Comparison of ENCODE assay signal across 31 mouse cellular contexts in the genomic region with DNA sequence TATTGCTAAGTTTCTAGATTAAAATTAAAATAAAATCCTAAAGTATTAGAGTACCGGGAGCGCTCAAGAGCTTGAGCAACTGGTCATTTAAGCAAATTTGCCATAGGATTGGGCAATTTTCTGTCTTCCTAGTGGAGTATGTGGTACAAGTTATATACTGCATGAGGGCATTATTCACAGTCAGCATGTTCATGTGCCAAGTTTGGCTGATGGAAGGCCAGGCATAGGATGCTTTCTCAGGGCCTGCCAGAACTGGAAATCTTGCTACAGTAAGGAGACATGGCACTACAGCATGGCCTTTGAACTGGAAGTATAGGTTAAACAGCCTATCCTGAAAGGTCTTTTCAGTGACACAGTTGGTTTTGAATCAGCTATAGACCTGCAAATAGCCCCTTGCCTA.
"Had no signal": no experiment of that assay in that cellular context is flagged by ENCODE, and none has a peak within 500 bp of the region (broad histone marks: within the 10 kb centered on the region; RNA-seq: fewer than 3 reads in every experiment).

No protein-coding gene starts in this region.

- H3K36me3 ChIP-seq: heart, embryonic 13.5 days; heart, embryonic 15.5 days; hindbrain, embryonic 13.5 days; hindbrain, embryonic 15.5 days; kidney, embryonic 15.5 days; limb, embryonic 10.5 days; limb, embryonic 12.5 days; liver, embryonic 13.5 days; liver, embryonic 15.5 days had no signal

- H3K4me2 ChIP-seq: heart, embryonic 11.5 days; heart, embryonic 13.5 days; heart, embryonic 15.5 days; hindbrain, embryonic 13.5 days; hindbrain, embryonic 15.5 days; kidney, embryonic 15.5 days; limb, embryonic 12.5 days; liver, embryonic 11.5 days; liver, embryonic 13.5 days; liver, embryonic 15.5 days had no signal

- H3K9ac ChIP-seq: heart, embryonic 13.5 days; heart, embryonic 15.5 days; hindbrain, embryonic 13.5 days; hindbrain, embryonic 15.5 days; kidney, embryonic 15.5 days; limb, embryonic 12.5 days; liver, embryonic 13.5 days; liver, embryonic 15.5 days; liver, postnatal 0 days had no signal

- H3K27me3 ChIP-seq: heart, embryonic 13.5 days; heart, embryonic 15.5 days; hindbrain, embryonic 13.5 days; hindbrain, embryonic 15.5 days; kidney, embryonic 15.5 days; limb, embryonic 12.5 days; liver, embryonic 13.5 days; liver, embryonic 15.5 days had no signal

- H3K27ac ChIP-seq: gastrocnemius, adult 2 months; heart, adult 2 months; heart, embryonic 13.5 days; heart, embryonic 15.5 days; hindbrain, embryonic 13.5 days; hindbrain, embryonic 15.5 days; hindbrain, postnatal 0 days; kidney, embryonic 15.5 days; kidney, postnatal 0 days; left cerebral cortex, adult 2 months; limb, embryonic 10.5 days; limb, embryonic 12.5 days; liver, embryonic 13.5 days; liver, embryonic 15.5 days had no signal

- H3K9me3 ChIP-seq: heart, embryonic 13.5 days; heart, embryonic 15.5 days; hindbrain, embryonic 13.5 days; hindbrain, embryonic 15.5 days; kidney, embryonic 15.5 days; limb, embryonic 10.5 days; limb, embryonic 12.5 days; liver, embryonic 13.5 days; liver, embryonic 15.5 days had no signal

- H3K4me3 ChIP-seq: gastrocnemius, adult 2 months; heart, adult 2 months; heart, embryonic 13.5 days; heart, embryonic 15.5 days; hindbrain, embryonic 13.5 days; hindbrain, embryonic 15.5 days; kidney, embryonic 15.5 days; left cerebral cortex, adult 2 months; limb, embryonic 10.5 days; limb, embryonic 12.5 days; liver, embryonic 13.5 days; liver, embryonic 15.5 days had no signal

- ATAC-seq: hindbrain, postnatal 0 days; intestine, embryonic 16.5 days; liver, postnatal 0 days had no signal

- H3K4me1 ChIP-seq: heart, embryonic 13.5 days; heart, embryonic 15.5 days; hindbrain, embryonic 13.5 days; hindbrain, embryonic 15.5 days; kidney, embryonic 15.5 days; limb, embryonic 10.5 days; limb, embryonic 12.5 days; liver, embryonic 13.5 days; liver, embryonic 15.5 days had no signal

- DNase-seq: gastrocnemius, adult 2 months; gastrocnemius, postnatal 10 days; gastrocnemius, postnatal 25 days; heart, adult 11 months; heart, adult 2 months; heart, postnatal 14 days; heart, postnatal 36 days; kidney, adult 11 months; kidney, adult 2 months; kidney, adult 9 months; kidney, postnatal 14 days; kidney, postnatal 36 days; layer of hippocampus, adult 9-11 months; layer of hippocampus, postnatal 36 days; liver; liver, embryonic 13.5 days; liver, postnatal 0 days had no signal
